Mouse (Mus musculus) neutrophil, adult 5-6 weeks (primary cell): ENCODE data around the gene Fam151b. TPM values are rescaled to one million over a fixed set of nuclear protein-coding genes. Genes with fewer than 3 reads are reported as not detected.

Experiments
- ATAC-seq: fragments of 151-379, 151-347 bp; 2 replicates; pipeline ENCODE4 v1.8.0; 2017; ENCODE audit warnings: mild to moderate bottlenecking, moderate TSS enrichment; ENCODE audit not compliant: insufficient number of reproducible peaks, poor library complexity, low FRiP score, severe bottlenecking; ENCODE audit errors: extremely low read depth
- total RNA-seq: library from RNA; stranded (forward); fragments of 200-1000 nt; gene quantifications from 2 replicates; pipeline ENCODE4 v1.2.3, GENCODE M21; 2017

Fam151b gene
- total RNA-seq, 1 experiment from 2014 or later, result 6.5 TPM

GRCm38 (mm10) chr13:92426294-92427051 lies 57.3 kb downstream of the Fam151b start:
- no peak for ATAC-seq

- no peak for ATAC-seq
Measured at GRCm38 (mm10) chr13:92425758-92426264, 58.0 kb downstream of the Fam151b start, which contains the start of gene Ankrd34b. TSS of gene Ankrd34b (plus strand) at chr13:92425896.

GRCm38 (mm10) chr13:92423711-92424110 lies 60.1 kb downstream of the Fam151b start:
- ATAC-seq, result no peak

- no peak for ATAC-seq
Measured at GRCm38 (mm10) chr13:92419630-92420029, 64.2 kb downstream of the Fam151b start.

- no peak for ATAC-seq
Measured at GRCm38 (mm10) chr13:92410486-92410885, 73.3 kb downstream of the Fam151b start.

- ATAC-seq, result no peak
Measured at GRCm38 (mm10) chr13:92403496-92403895, 80.3 kb downstream of the Fam151b start.

GRCm38 (mm10) chr13:92402063-92402462 lies 81.8 kb downstream of the Fam151b start:
- no peak for ATAC-seq

Other genes starting within 250 kb of the Fam151b start
- not detected in 2 replicates for gene Gm20379, start 178.0 kb downstream of the Fam151b start, total RNA-seq
- gene Dhfr, start 129.3 kb downstream of the Fam151b start, total RNA-seq, result 1.1 and 2.2 TPM in 2 replicates
- gene Msh3, start 129.0 kb downstream of the Fam151b start, total RNA-seq, result 48.5 and 53.7 TPM in 2 replicates
- gene Ankrd34b, start 58.1 kb downstream of the Fam151b start, total RNA-seq, result not detected in 2 replicates
- gene Zfyve16, start 46.9 kb upstream of the Fam151b start, total RNA-seq, result 22.2 and 27.7 TPM in 2 replicates
- gene Spz1, start 92.2 kb upstream of the Fam151b start, total RNA-seq, result not detected in 2 replicates
- gene Serinc5, start 127.1 kb upstream of the Fam151b start, total RNA-seq, result 47.5 and 54.0 TPM in 2 replicates